Mouse (Mus musculus): ENCODE measurements around the gene Cntnap1.

DNA sequence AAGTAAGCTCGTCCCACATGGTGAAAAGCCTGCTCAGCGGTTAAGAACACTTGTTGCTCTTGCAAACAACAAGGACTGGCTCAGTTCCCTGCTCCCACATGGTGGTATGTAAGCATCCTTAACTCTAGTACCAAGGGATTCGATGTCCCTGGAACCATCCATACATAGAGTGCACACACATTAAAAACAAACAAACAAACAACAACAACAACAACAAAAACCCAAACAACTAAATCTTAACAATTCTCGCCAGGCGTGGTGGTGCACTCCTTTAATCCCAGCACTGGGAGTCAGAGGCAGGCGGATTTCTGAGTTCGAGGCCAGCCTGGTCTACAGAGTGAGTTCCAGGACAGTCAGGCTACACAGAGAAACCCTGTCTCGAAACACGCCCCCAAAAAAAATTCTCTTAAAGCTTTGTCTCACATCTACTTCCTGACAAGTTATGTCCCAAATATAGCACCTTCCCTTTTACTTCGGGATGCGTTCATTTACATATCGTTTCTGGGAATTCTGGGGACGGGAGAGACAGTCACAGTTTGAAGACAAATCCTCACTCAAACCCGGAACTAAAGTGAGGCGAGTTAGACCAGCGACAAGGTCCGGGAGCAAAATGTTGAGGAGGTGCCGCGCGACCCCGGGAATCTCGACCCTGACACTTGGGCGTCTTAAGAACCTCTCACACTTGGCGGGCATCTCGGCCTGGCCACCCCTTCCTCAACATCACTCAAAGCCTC, 55.2 kb downstream of the Cntnap1 start:
- no peak for TF ChIP-seq CTCF (IDR thresholded peaks at IDR 0.05)
- 0 out of 2 replicates have a peak, but pooled peaks have one; percentile 25 for TF ChIP-seq EP300 (IDR thresholded peaks at IDR 0.05)

All from lung, postnatal 0 days (tissue).